Mouse (Mus musculus) liver, postnatal 0 days (tissue): Measurements from ENCODE around the gene Eapp. TPM values are rescaled to one million over a fixed set of nuclear protein-coding genes. Genes with fewer than 3 reads are reported as not detected.
A peak's percentile ranks its signal among the peaks of the same experiment; 100 is the strongest.
"Not testable (repeated sequence)": the region's sequence is repeated elsewhere in the genome, so short reads cannot be mapped to it uniquely, and the experiment has no call there.

Source experiments
- ATAC-seq: fragments of 200-750 bp; cut with Nextera tagmentation; 2 replicates; pipeline ENCODE4 v1.8.0; 2017; ENCODE audit warnings: mild to moderate bottlenecking, moderate library complexity
- DNase-seq: peaks from one replicate; pipeline ENCODE4 v3.0.0-alpha.2; 2016
- H3K27ac ChIP-seq: fragments of 300-500 bp; sonication (generic); 2 replicates; pipeline ENCODE4 v1.5.1; 2014; ENCODE audit warnings: antibody characterized with exemption, moderate library complexity, mild to moderate bottlenecking, low read depth
- H3K27me3 ChIP-seq: fragments of 300-500 bp; sonication (generic); 2 replicates; pipeline ENCODE4 v1.6.1; 2014; ENCODE audit warnings: low read length, control low read depth, mixed read lengths; ENCODE audit not compliant: insufficient read depth
- H3K36me3 ChIP-seq: fragments of 300-500 bp; sonication (generic); replicated peaks from 2 replicates; pipeline ENCODE4 v1.6.1; 2014; ENCODE audit warnings: mild to moderate bottlenecking, control low read depth, low read length, moderate library complexity, mixed read lengths; ENCODE audit not compliant: insufficient read depth
- H3K4me1 ChIP-seq: fragments of 300-500 bp; sonication (generic); 2 replicates; pipeline ENCODE4 v1.6.1; 2014; ENCODE audit warnings: antibody characterized with exemption, mild to moderate bottlenecking, control low read depth; ENCODE audit not compliant: insufficient read depth
- H3K4me2 ChIP-seq: fragments of 300-500 bp; sonication (generic); 2 replicates; pipeline ENCODE4 v1.6.1; 2014; ENCODE audit warnings: low read depth, mild to moderate bottlenecking, low read length, moderate library complexity, mixed read lengths
- H3K4me3 ChIP-seq: fragments of 300-500 bp; sonication (generic); 2 replicates; pipeline ENCODE4 v1.5.1; 2014; ENCODE audit warnings: low read depth, low read length
- H3K9ac ChIP-seq: fragments of 300-500 bp; sonication (generic); replicated peaks from 2 replicates; pipeline ENCODE4 v1.6.1; 2014; ENCODE audit warnings: mild to moderate bottlenecking, moderate library complexity
- H3K9me3 ChIP-seq: fragments of 300-500 bp; sonication (generic); 2 replicates; pipeline ENCODE4 v1.6.1; 2016; ENCODE audit warnings: mild to moderate bottlenecking, control low read depth, low read length, mixed read lengths
- CTCF ChIP-seq: sonication (generic); IDR thresholded peaks from 2 replicates; pipeline ENCODE4 v1.5.1; 2016; ENCODE audit warnings: antibody characterized with exemption, low read depth
- EP300 ChIP-seq: IDR thresholded peaks from 2 replicates; pipeline ENCODE4 v1.6.1; 2016; ENCODE audit warnings: antibody characterized with exemption, low read depth, mild to moderate bottlenecking
- WGBS: fragments of 180-500 bp; shearing (Covaris S2); extraction: QIAGEN DNeasy Blood & Tissue Kit; methylation state at CpG from one replicate; pipeline ENCODE4 v1.1.7; 2014; ENCODE audit not compliant: insufficient replicate concordance; 5-methylcytosine and 5-hydroxymethylcytosine counted together
- polyA plus RNA-seq: library from polyadenylated mRNA; unstranded; fragments of >200 nt; fragmentation: Nextera tagmentation; extraction: Ambion mirVana; gene quantifications from 2 replicates; pipeline ENCODE4 v1.2.1, GENCODE M21; 2015

Gene Eapp
- polyA plus RNA-seq, 1 experiment from 2014 or later, result 44.2 TPM

DNA sequence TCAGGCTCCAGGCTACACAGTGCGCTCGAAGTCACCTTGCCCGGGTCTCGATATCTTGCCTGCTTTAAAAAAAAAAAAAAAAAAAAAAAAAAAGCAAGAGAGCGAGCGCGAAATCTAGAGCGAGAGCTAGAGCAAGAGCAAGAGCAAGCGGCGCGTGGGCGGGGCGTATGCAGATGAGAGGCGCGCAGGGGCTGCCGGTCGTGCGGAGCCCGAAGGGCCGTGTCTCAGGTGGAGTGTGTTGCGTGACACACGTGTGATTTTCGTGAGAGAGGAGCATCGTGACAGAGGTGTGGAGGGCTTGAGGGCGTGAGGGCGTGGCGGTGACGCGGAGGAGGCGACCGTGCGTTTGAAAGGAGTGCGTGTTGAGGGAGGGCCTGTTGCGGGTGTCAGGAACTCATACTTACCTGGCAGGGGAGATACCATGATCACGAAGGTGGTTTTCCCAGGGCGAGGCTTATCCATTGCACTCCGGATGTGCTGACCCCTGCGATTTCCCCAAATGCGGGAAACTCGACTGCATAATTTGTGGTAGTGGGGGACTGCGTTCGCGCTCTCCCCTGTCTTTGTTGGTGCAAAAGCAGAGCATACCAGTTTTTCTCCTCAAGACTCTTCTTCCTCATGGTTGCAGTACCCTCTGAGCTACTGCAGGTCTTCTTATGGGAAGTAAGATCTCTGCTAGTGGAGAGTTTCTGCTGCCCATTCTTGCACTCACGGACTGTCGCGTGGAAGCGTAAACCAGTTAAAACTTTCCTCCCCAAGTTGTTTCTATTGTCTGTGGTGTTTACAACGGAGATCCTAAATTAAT is 18.3 kb upstream of the Eapp start:
- DNase-seq, H3K36me3 ChIP-seq, H3K9me3 ChIP-seq, H3K4me1 ChIP-seq, H3K4me3 ChIP-seq, H3K27me3 ChIP-seq, H3K9ac ChIP-seq, H3K4me2 ChIP-seq, H3K27ac ChIP-seq: not testable (repeated sequence)
- WGBS, result 0% methylated on average over 3 of the region's 48 CpGs
- ATAC-seq, result peak; percentile 51

GRCm38 (mm10) chr12:54710494-54710879 is 14.8 kb upstream of the Eapp start:
- not testable (repeated sequence) for H3K36me3 ChIP-seq, H3K9ac ChIP-seq, H3K4me1 ChIP-seq, H3K27me3 ChIP-seq, H3K4me2 ChIP-seq, H3K27ac ChIP-seq, H3K9me3 ChIP-seq, H3K4me3 ChIP-seq, DNase-seq
- 0% methylated on average over 3 of the region's 8 CpGs for WGBS
- ATAC-seq, result peak; percentile 82

DNA sequence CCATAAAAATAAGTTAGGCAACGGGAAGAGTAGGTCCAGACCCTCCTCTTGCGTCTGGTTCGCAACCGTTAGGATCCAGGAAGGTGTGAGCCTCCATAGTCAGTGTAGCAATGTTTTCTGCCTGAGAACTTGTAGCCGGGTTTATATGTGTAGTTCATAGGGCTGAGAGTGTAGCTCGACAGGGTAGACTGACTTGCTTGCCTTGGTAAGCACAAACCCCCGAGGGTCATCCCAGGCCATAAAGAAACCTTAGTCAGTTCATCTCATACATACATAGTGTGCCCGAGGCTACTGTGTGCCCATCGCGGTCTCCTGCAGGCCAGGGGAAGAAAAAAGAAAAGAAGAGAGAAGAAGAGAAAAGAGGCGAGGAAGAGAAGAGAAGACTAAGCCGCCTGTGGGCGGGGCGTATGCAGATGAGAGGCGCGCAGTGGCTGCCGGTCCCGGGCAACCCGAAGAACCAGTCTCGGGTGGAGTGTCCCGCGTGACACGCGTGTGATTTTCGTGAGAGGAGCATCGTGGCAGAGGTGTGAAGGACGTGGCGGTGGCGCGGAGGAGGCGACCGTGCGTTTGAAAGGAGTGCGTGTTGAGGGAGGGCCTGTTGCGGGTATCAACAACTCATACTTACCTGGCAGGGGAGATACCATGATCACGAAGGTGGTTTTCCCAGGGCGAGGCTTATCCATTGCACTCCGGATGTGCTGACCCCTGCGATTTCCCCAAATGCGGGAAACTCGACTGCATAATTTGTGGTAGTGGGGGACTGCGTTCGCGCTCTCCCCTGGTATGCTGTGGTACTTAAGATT is 14.2 kb upstream of the Eapp start:
- 0% methylated on average over 4 of the region's 44 CpGs for WGBS
- H3K4me2 ChIP-seq, H3K36me3 ChIP-seq, DNase-seq, H3K4me1 ChIP-seq, H3K9me3 ChIP-seq, H3K27me3 ChIP-seq, H3K4me3 ChIP-seq, H3K27ac ChIP-seq, H3K9ac ChIP-seq: not testable (repeated sequence)
- peak; percentile 22 for ATAC-seq

DNA sequence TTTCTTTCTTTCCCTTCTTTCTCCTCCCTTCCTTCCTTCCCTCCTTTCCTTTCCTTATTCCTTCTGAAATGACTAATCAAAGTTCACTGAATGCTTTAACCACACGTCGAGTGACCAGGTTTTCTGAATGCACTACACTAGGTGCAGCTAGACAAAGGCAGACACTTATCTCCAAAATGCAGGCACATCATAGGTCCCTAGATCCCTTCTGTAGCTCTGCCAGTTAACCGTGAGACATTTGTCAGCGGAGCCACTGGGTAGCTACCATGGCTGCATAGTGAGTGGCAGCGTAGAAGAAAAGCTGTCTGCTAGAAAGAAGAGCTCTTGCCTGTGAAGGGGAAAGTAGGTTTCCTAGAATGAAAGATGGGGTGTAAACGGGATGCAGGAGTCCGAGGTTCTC is 3.7 kb upstream of the Eapp start:
- H3K9me3 ChIP-seq, result no peaks in the 10 kb centered on the region
- no peak for TF ChIP-seq CTCF
- TF ChIP-seq EP300, result no peak

GRCm38 (mm10) chr12:54697791-54698250 is 2.1 kb upstream of the Eapp start:
- ATAC-seq (no peak), DNase-seq (no peak)
- no peaks in the 10 kb centered on the region for H3K27me3 ChIP-seq
- H3K27ac ChIP-seq, result no peak overlapping the region
- H3K9ac ChIP-seq, result no peak overlapping the region
- peaks cover 1% of the 10 kb centered on the region for H3K36me3 ChIP-seq
- no peak overlapping the region for H3K4me2 ChIP-seq
- TF ChIP-seq EP300, result no peak
- TF ChIP-seq CTCF, result no peak
- no peak overlapping the region for H3K4me3 ChIP-seq
- H3K4me1 ChIP-seq, result peaks cover 9% of the 10 kb centered on the region
- no peaks in the 10 kb centered on the region for H3K9me3 ChIP-seq
- 44% methylated on average over 6 of the region's 6 CpGs for WGBS

More for the DNA sequence above, 3.7 kb upstream of the Eapp start:
- Histone ChIP-seq H3K9ac (no peak overlapping the region), H3K4me3 (no peak overlapping the region), H3K27me3 (no peaks in the 10 kb centered on the region), H3K36me3 (no peaks in the 10 kb centered on the region), H3K4me2 (no peak overlapping the region), H3K4me1 (peaks cover 7% of the 10 kb centered on the region), H3K27ac (no peak overlapping the region)
- ATAC-seq (no peak), DNase-seq (no peak)
- 54% methylated on average over 7 of the region's 7 CpGs for WGBS

DNA sequence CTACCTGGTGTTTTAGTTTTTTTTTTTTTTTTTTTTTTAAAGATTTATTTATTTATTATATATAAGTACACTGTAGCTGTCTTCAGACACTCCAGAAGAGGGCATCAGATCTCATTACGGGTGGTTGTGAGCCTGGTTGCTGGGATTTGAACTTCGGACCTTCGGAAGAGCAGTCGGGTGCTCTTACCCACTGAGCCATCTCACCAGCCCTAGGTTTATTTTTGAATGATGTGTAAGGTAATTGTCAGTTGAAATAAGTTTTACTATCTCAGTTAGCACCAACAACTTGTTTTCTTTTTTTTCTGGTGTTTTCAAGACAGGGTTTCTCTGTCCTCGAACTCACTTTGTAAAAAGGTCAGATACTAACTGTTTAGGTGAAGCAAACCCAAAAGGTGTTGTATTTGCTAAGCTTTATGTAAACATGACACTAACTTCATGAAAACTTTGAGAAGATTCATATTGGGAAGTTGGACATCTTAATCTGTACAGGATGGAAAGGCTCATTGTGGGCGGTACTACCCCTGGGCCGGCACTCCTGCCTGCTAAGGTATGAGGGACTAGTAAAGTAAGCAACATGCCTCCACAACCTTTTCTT is 1.4 kb upstream of the Eapp start:
- H3K27me3 ChIP-seq, result no peaks in the 10 kb centered on the region
- TF ChIP-seq CTCF, result peak; percentile 23; the same call in 1 of the 2 replicates
- TF ChIP-seq EP300, result no peak
- no peaks in the 10 kb centered on the region for H3K9me3 ChIP-seq
- 11% methylated on average over 7 of the region's 7 CpGs for whole genome bisulfite sequencing
- ATAC-seq (peak; percentile 60), DNase-seq (peak; percentile 22)
- H3K27ac ChIP-seq, result peak overlapping the region; percentile 52
- H3K36me3 ChIP-seq, result peaks cover 8% of the 10 kb centered on the region
- H3K4me3 ChIP-seq, result no peak overlapping the region
- H3K4me1 ChIP-seq, result peaks cover 9% of the 10 kb centered on the region
- H3K9ac ChIP-seq, result no peak overlapping the region
- no peak overlapping the region for H3K4me2 ChIP-seq
